Mouse (Mus musculus): ENCODE measurements around the gene Gpx7. TPM values are rescaled to one million over a fixed set of nuclear protein-coding genes. Genes with fewer than 3 reads are reported as not detected.

Gpx7 gene
- total RNA-seq, 2 experiments from 2014 or later: 9.4 to 10.1 TPM

GRCm38 (mm10) chr4:108400395-108400794 is 6.4 kb downstream of the Gpx7 start:
- DNase-seq (ENCODE audit: low spot score in 2 of 2): no peak
- intact Hi-C loops (cut with DNase I): no loop called here

- DNase-seq (ENCODE audit: low spot score in 2 of 2): no peak
- intact Hi-C loops (cut with DNase I): no loop called here
Measured at GRCm38 (mm10) chr4:108394236-108394635, 12.5 kb downstream of the Gpx7 start.

DNA sequence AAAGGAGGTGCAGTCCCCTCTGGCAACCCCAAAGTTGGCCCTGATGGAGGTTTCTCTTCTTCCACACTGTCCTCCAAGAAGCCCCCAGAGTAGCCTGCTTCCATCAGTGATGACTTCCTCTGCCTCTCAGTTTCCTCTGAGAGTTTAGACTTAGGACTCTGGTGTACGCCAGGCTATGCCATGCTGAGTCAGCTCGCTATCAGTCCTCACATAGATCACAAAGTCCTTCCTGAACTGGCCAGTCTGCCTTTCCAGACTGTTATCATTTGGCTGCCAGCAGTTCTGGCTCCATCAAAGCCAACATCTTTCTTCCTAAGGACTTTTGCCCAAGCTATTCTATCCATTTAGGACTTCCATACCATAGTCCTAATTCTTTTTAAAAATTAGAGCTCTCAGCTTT is 14.2 kb downstream of the Gpx7 start:
- no peak for DNase-seq (ENCODE audit: low spot score in 2 of 2)
- intact Hi-C loops (cut with DNase I): no loop called here

DNA sequence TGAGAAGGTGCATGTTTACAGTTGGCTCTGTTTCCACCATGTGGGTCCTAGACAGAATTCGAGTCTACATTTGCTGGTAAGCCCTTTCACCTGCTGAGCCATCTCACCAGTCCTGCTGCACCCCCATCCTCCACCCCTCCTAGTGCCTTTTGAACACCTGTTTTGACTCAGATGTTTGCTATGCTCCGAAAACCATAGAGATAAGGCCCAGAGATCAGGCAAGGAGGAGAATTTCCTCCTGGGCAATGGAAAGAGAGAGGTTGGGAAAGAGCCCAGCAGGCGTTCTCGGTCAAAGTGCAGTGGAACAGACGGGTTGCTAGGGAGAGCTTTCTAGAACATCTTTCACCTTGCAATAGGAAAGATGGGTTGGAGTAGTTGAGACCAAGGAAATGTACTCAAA is 15.6 kb downstream of the Gpx7 start:
- intact Hi-C loops (cut with DNase I): no loop called here
- DNase-seq (ENCODE audit: low spot score in 2 of 2): no peak

DNA sequence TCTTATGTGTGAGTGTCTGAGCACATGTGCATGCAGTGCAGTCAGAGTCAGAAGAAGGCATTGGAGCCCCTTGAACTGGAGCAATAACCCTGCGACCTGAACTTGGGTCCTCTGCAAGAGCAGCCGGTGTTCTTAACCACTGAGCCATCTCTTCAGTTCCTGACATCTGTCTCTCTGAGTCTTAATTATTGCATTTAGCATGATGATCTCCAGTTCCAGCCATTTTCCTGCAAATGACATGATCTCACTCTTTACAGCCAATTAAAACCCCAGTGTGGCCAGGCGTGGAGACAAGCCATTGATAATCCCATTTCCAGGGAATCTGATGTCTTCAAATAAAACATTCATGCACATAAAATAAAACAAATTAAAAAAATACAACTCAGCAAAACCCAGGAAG is 18.0 kb downstream of the Gpx7 start:
- intact Hi-C loops (cut with DNase I): no loop called here
- DNase-seq (ENCODE audit: low spot score in 2 of 2): no peak

GRCm38 (mm10) chr4:108387681-108388253 is 19.0 kb downstream of the Gpx7 start:
- peak; percentile 33 to 34 for DNase-seq (ENCODE audit: low spot score in 2 of 2)
- intact Hi-C loops (cut with DNase I): no loop called here

GRCm38 (mm10) chr4:108387106-108387505 is 19.7 kb downstream of the Gpx7 start:
- intact Hi-C loops (cut with DNase I): no loop called here
- DNase-seq (ENCODE audit: low spot score in 2 of 2): no peak

DNA sequence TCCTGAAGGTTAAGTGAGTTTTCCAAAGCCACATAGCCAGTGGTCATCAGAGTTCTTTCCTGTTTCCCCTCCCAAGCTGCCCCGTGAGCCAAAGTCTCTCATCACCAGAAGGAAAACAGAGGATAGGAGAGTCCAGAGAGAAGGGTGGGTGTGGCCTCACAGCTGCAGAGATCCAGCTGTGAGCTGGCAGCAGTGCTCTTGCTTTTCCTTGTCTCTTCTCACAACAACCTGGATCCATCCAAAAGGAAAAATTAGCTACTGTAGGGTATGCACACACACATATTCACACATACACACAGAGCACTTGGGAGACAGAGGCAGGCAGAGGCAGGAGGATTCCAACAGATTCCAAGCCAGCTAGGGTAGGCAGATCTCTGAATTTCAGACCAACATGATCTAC is 20.7 kb downstream of the Gpx7 start:
- intact Hi-C loops (cut with DNase I): no loop called here
- no peak for DNase-seq (ENCODE audit: low spot score in 2 of 2)

DNA sequence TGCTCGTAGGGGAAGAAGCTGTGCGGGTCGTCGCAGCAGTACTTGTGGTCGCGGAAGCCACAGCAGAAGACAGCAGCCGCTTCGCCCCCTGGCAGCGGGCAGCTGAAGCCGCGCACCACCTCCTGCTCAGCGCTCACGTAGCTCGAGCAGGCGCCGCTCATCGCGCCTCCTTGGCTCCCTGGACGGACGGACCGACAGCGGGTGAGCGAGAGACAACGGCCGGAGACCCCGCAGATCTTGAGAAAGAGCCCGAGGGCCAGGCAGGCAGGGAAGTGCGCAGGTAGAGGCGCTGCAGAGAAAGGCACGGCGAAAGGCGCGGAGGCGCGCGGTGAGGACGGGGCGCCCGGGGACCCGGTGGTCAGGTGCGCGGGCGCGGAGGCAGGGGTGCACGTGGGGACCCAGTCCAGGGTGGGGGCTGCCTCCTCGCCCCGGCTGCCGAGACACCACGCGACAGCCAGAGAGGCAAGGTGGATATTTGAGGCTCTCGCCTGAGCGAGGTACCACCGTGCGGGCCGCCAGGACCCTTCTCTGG is 23.5 kb downstream of the Gpx7 start, which contains the start of gene Shisal2a:
TSS of gene Shisal2a (minus strand) at position 167 of the 532 bp plus-strand sequence.
- no peak for DNase-seq (ENCODE audit: low spot score in 2 of 2)
- intact Hi-C loops (cut with DNase I): no loop called here

GRCm38 (mm10) chr4:108380146-108380545 is 26.6 kb downstream of the Gpx7 start:
- intact Hi-C loops (cut with DNase I): no loop called here
- DNase-seq (ENCODE audit: low spot score in 2 of 2): no peak

DNA sequence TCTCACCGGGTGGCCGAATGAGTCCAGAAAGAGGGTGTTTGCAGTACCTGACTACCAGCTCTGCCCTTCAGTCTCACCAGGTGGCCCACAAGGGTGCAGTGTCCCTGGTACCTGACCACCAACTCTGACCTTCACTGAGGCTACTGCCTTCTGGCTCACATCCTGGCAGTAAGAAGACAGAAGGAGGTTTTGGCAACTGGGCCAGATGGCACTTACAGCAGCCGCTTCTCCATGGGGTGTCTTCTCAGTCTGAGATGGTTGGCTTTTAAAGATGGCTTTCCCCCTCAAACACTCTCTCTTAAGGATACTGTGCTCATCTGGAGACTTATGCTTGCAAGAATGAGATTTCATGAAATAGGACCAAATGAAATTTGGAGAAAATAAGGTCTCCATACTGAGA is 27.3 kb downstream of the Gpx7 start:
- intact Hi-C loops (cut with DNase I): no loop called here
- DNase-seq (ENCODE audit: low spot score in 2 of 2): no peak

- intact Hi-C loops (cut with DNase I): no loop called here
Measured at GRCm38 (mm10) chr4:108372166-108372565, 34.6 kb downstream of the Gpx7 start.

GRCm38 (mm10) chr4:108371421-108371820 is 35.3 kb downstream of the Gpx7 start:
- intact Hi-C loops (cut with DNase I): no loop called here
- DNase-seq (ENCODE audit: low spot score in 2 of 2): no peak

More at GRCm38 (mm10) chr4:108372166-108372565, 34.6 kb downstream of the Gpx7 start:
- no peak for DNase-seq (ENCODE audit: low spot score in 2 of 2)

DNA sequence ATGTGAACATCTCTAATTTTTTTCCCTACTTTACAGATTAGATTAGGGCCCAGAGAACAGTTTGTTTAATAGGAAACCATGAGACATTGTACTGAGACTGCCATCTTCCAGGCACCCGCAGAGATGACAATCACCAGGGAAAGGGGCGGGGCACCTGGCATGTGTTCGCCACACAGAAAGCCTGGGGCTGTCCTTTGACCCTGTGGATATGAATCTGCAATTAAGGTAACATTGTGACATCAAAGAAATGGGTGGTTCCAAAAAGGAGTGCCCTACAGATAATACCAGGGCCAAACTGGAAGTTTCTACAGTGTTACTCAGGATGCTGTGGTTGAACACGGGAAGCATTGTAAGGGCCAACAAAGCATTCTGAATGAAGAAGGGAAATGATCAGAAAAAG is 36.4 kb downstream of the Gpx7 start:
- DNase-seq (ENCODE audit: low spot score in 2 of 2): no peak
- intact Hi-C loops (cut with DNase I): no loop called here

GRCm38 (mm10) chr4:108369254-108369653 is 37.5 kb downstream of the Gpx7 start:
- DNase-seq (ENCODE audit: low spot score in 2 of 2): no peak
- intact Hi-C loops (cut with DNase I): no loop called here

DNA sequence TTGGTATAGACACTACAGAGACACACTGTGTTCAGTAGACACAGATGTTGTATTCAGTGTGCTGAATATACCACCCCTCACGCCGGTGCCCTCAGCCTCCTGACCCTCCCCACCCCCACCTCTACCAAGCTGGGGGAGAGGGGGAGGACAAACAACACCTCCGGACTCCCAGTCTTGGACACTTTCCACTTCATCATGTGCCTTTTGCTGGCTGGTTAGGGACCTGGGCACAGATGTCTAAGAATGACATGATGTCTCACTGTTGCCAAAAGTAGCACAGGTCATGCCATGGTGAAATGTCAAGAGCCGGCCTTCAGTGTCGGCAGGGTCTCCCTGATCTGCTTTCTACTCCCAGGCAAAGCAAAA is 42.7 kb downstream of the Gpx7 start:
- DNase-seq (ENCODE audit: low spot score in 2 of 2): no peak
- intact Hi-C loops (cut with DNase I): no loop called here

GRCm38 (mm10) chr4:108363355-108364110 is 43.2 kb downstream of the Gpx7 start:
- intact Hi-C loops (cut with DNase I): no loop called here
- no peak for DNase-seq (ENCODE audit: low spot score in 2 of 2)

DNA sequence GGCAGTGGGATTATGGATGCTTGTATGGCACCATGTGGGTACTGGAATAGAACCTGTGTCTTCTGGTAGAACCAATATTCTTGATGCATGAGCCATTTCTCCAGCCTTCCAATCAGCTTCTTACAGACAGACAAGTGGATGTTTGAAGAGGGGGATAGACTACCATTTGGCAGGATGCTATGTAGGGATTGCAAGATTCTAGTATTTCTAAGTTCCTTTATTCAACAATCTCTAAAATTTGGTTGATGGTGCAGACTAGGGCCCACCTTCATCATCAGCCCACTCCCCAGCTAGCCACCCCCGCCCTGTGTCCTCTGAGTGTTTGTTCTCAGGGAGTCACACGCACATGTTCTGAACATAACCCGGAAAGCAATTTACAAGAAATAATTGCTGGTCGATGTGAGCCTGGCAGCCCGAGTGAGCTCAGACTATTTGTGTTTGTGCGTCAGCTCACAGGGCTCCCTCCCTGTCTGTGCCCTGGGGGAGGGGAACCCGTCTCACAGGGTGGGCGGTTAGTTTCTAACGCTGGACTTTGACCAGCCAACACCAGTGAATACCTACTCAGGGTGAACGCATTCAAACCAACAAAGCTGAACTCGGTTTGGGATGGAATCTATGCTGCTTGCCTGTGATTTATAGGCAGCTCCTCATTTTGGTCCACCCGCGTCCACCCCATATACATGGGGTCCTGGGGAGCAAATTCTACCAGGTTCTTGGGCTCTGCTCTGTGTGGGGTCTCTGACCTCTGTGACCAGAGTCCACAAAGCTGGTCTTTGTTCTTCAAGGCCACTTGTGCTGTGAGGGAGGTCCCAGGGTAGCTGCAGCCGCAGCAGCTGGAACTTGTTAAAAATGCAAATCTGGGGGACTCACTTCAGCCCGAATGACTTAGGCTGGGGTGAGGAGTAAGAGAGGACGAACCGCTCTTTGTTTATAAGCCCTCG is 44.2 kb downstream of the Gpx7 start:
- intact Hi-C loops (cut with DNase I): no loop called here
- peak in 1 of 2 experiments; percentile 9 for DNase-seq (ENCODE audit: low spot score in 2 of 2)

- DNase-seq (ENCODE audit: low spot score in 2 of 2): peak; percentile 76 to 84
- intact Hi-C loops (cut with DNase I): no loop called here
Measured at GRCm38 (mm10) chr4:108360136-108361055, 46.4 kb downstream of the Gpx7 start.
